Mouse (Mus musculus): ENCODE results near the gene Pdyn.

- TF ChIP-seq CTCF (IDR thresholded peaks at IDR 0.05; ENCODE audit: low read depth, low read length), result no peak
- no peak for TF ChIP-seq EP300 (IDR thresholded peaks at IDR 0.05; ENCODE audit: insufficient read depth, low read depth, low read length)
- no peak for TF ChIP-seq POLR2A (IDR thresholded peaks at IDR 0.05; ENCODE audit: insufficient read depth, low read length)
Observed at GRCm38 (mm10) chr2:129742016-129742415, 42.4 kb upstream of the Pdyn start.

Measured in ES-Bruce4 (cell line).